21 mouse cellular contexts compared by ENCODE assay signal in genomic region chr12:76241084-76241483, GRCm38 (mm10). TPM values are rescaled to one million over a fixed set of nuclear protein-coding genes. Genes with fewer than 3 reads are reported as not detected.
"Had no signal": no experiment of that assay in that cellular context is flagged by ENCODE, and none has a peak within 500 bp of the region (broad histone marks: within the 10 kb centered on the region; RNA-seq: fewer than 3 reads in every experiment).

No protein-coding gene starts in this region.

- DNase-seq: kidney, adult 2 months; kidney, postnatal 14 days; lung, embryonic 14.5 days; lung, postnatal 10 days; lung, postnatal 4 days; right cerebral cortex, postnatal 14 days had no signal

- H3K9me3 ChIP-seq: kidney, embryonic 15.5 days; limb, embryonic 15.5 days; megakaryocyte, embryonic 14.5 days; midbrain, embryonic 12.5 days; neural tube, embryonic 13.5 days; stomach, embryonic 15.5 days had no signal

- H3K4me3 ChIP-seq: kidney, embryonic 15.5 days; limb, embryonic 15.5 days; megakaryocyte, embryonic 14.5 days; midbrain, embryonic 12.5 days; neural tube, embryonic 13.5 days; stomach, embryonic 15.5 days had no signal

- H3K27ac ChIP-seq: kidney, embryonic 15.5 days; limb, embryonic 15.5 days; midbrain, embryonic 12.5 days; neural tube, embryonic 13.5 days; stomach, embryonic 15.5 days had no signal

- H3K9ac ChIP-seq: kidney, embryonic 15.5 days; limb, embryonic 15.5 days; lung, embryonic 14.5 days; midbrain, embryonic 12.5 days; neural tube, embryonic 13.5 days; stomach, embryonic 15.5 days had no signal

- H3K27me3 ChIP-seq: kidney, embryonic 15.5 days; limb, embryonic 15.5 days; midbrain, embryonic 12.5 days; neural tube, embryonic 13.5 days; stomach, embryonic 15.5 days had no signal

- H3K4me1 ChIP-seq: kidney, embryonic 15.5 days; limb, embryonic 15.5 days; midbrain, embryonic 12.5 days; neural tube, embryonic 13.5 days; stomach, embryonic 15.5 days had no signal

- ATAC-seq: midbrain, embryonic 16.5 days had no signal

- H3K4me2 ChIP-seq: kidney, embryonic 15.5 days; limb, embryonic 15.5 days; lung, embryonic 14.5 days; midbrain, embryonic 12.5 days; neural tube, embryonic 13.5 days; stomach, embryonic 15.5 days had no signal

- H3K36me3 ChIP-seq: kidney, embryonic 15.5 days; limb, embryonic 15.5 days; midbrain, embryonic 12.5 days; neural tube, embryonic 13.5 days; stomach, embryonic 15.5 days had no signal

RNA-seq across cellular contexts. Expression of gene Tex21, which starts 5.5 kb away (rescaled TPM):
- total RNA-seq: layer of hippocampus, adult 8-10 months; layer of hippocampus, postnatal 25 days; left cerebral cortex, adult 8-10 months; left cerebral cortex, postnatal 25 days had no signal
- polyA plus RNA-seq: kidney, embryonic 15.5 days; large intestine, adult 2 months; limb, embryonic 11.5 days; limb, embryonic 15.5 days; lung, embryonic 14.5 days; midbrain, embryonic 12.5 days; midbrain, embryonic 16.5 days; neural tube, embryonic 13.5 days; spleen, adult 2 months; stomach, embryonic 15.5 days; thymus, postnatal 0 days had no signal
